Mouse (Mus musculus): ENCODE results near the gene Cpm. TPM values are rescaled to one million over a fixed set of nuclear protein-coding genes. Genes with fewer than 3 reads are reported as not detected.

Gene Cpm
- total and polyA plus RNA-seq, 3 experiments = 0.04 to 0.31 (median 0.17) TPM

DNA sequence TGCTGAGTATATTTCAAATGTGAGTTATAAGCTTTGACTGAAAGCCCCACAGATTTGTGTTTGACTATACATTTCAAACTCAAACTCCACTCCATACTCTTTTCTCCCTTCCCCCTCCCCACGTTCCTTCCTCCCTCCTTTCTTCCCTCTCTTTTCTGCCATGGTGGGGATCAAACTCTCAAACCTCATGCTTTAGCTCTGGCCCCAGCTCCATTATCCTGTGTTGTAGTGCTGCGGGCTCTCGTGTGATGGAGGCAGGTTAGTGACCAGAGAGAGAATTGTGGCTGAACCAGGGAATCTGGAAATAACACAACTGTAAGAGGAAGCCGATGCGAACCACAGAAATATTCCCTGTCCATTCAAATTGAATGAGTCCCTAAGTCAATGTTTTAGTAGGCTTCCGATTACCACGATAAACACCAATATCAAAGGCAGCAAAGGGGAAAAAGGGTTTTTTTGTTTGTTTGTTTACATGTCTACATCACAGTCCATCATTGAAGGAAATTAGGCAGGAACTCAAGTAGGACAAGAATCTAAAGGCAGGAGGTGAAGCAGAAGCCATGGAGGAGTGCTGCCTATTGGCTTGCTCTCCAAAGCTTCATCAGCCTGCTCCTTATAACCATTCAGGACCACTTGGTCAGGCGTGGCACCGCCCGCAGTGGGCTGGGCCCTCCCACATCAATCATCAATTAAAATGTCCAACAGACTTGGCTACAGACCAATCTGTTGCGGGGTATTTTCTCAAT, 48.1 kb upstream of the Cpm start:
- H3K9me3 ChIP-seq (replicated peaks; ENCODE audit: low read length) = peaks cover 3% of the 10 kb centered on the region
- no peak for DNase-seq (ENCODE audit: extremely low read depth)
- no peaks in the 10 kb centered on the region for H3K36me3 ChIP-seq (replicated peaks in 1 of 2; ENCODE audit: control insufficient read depth in 1 of 2, insufficient read depth in 1 of 2, low read length in 1 of 2)
- H3K9ac ChIP-seq (ENCODE audit: insufficient read depth, low read depth) = no peak overlapping the region
- H3K27ac ChIP-seq (ENCODE audit: insufficient read depth, low read depth) = no peak overlapping the region
- no peak for TF ChIP-seq JUND (conservative IDR thresholded peaks at IDR 0.05; ENCODE audit: low read depth, low read length)
- no peak for TF ChIP-seq NELFE (IDR thresholded peaks at IDR 0.05; ENCODE audit: low read depth, low read length)
- TF ChIP-seq KAT2A (IDR thresholded peaks at IDR 0.05; ENCODE audit: insufficient replicate concordance, low read length) = no peak
- no peak for TF ChIP-seq EP300 (IDR thresholded peaks at IDR 0.05; ENCODE audit: low read length)
- TF ChIP-seq ZMIZ1 (IDR thresholded peaks at IDR 0.05; ENCODE audit: low read depth, low read length) = no peak
- 0 out of 4 replicates have a peak, but pooled peaks cover 0 to 4% of the 10 kb centered on the region in 2 experiments for H3K4me1 ChIP-seq (ENCODE audit: control insufficient read depth in 1 of 2, insufficient read depth in 2 of 2)
- no peak overlapping the region for H3K4me3 ChIP-seq (replicated peaks in 1 of 3; ENCODE audit: low read depth in 2 of 3, low read length in 2 of 3, poor library complexity in 1 of 3)
- H3K27me3 ChIP-seq (replicated peaks) = no peaks in the 10 kb centered on the region
- H3K4me2 ChIP-seq (ENCODE audit: insufficient read depth, low read depth, poor library complexity, severe bottlenecking) = no peak overlapping the region
- in situ Hi-C loops (cut with MboI; ENCODE audit: low pct_ligation_motif_present, low pct_unique_long_range_greater_than_20kb, low sequenced_read_pairs) (no loop called here), dilution Hi-C loops (cut with MboI; ENCODE audit: extremely low pct_ligation_motif_present, extremely low pct_unique_long_range_greater_than_20kb, low sequenced_read_pairs) (no loop called here)
- H3K79me2 ChIP-seq (replicated peaks; ENCODE audit: control insufficient read depth, extremely low read depth, insufficient read depth, poor library complexity, severe bottlenecking) = no peaks in the 10 kb centered on the region

DNA sequence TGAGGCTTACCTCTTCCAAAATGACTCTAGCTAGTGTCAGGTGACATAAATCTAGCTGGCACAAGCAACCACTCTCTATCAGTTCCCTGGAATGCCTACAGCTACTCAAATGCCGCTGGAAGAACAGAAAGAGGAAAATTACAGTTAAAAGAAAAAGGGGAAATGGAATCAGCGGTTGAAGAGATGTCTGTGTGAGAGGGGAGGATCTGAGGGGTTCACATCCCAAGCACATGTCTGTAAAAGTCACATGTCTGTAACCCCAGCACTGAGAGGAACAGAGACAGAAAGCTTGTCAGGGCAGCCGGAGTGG, 47.6 kb upstream of the Cpm start:
- in situ Hi-C loops (cut with MboI; ENCODE audit: low pct_ligation_motif_present, low pct_unique_long_range_greater_than_20kb, low sequenced_read_pairs) = no loop called here

More for the DNA sequence above, 47.6 kb upstream of the Cpm start:
- Histone ChIP-seq H3K4me2 (ENCODE audit: insufficient read depth, low read depth, poor library complexity, severe bottlenecking) (no peak overlapping the region), H3K27me3 (replicated peaks) (no peaks in the 10 kb centered on the region), H3K9ac (ENCODE audit: insufficient read depth, low read depth) (no peak overlapping the region), H3K4me3 (replicated peaks in 1 of 3; ENCODE audit: low read depth in 2 of 3, low read length in 2 of 3, poor library complexity in 1 of 3) (no peak overlapping the region), H3K27ac (ENCODE audit: insufficient read depth, low read depth) (no peak overlapping the region), H3K36me3 (replicated peaks in 1 of 2; ENCODE audit: control insufficient read depth in 1 of 2, insufficient read depth in 1 of 2, low read length in 1 of 2) (no peaks in the 10 kb centered on the region), H3K79me2 (replicated peaks; ENCODE audit: control insufficient read depth, extremely low read depth, insufficient read depth, poor library complexity, severe bottlenecking) (no peaks in the 10 kb centered on the region), H3K4me1 (ENCODE audit: control insufficient read depth in 1 of 2, insufficient read depth in 2 of 2) (0 out of 4 replicates have a peak, but pooled peaks cover 0 to 4% of the 10 kb centered on the region in 2 experiments), H3K9me3 (replicated peaks; ENCODE audit: low read length) (peaks cover 3% of the 10 kb centered on the region)
- no peak for DNase-seq (ENCODE audit: extremely low read depth)
- no peak for TF ChIP-seq RCOR1 (conservative IDR thresholded peaks at IDR 0.05; ENCODE audit: low read depth, low read length)
- TF ChIP-seq ZC3H11A (IDR thresholded peaks at IDR 0.05; ENCODE audit: low read depth, low read length) = no peak
- TF ChIP-seq CTCF (conservative IDR thresholded peaks at IDR 0.05 in 1 of 2, IDR thresholded peaks at IDR 0.05 in 1 of 2; ENCODE audit: low read depth in 2 of 2, low read length in 2 of 2) = no peak
- no peak for TF ChIP-seq IRF4 (IDR thresholded peaks at IDR 0.05; ENCODE audit: low read depth, low read length)
- no peak for TF ChIP-seq SMC3 (IDR thresholded peaks at IDR 0.05; ENCODE audit: low read depth, low read length)
- TF ChIP-seq HCFC1 (IDR thresholded peaks at IDR 0.05; ENCODE audit: low read depth, low read length) = no peak
- no peak for TF ChIP-seq KAT2A (IDR thresholded peaks at IDR 0.05; ENCODE audit: insufficient replicate concordance, low read length)
- no peak for TF ChIP-seq ZNF384 (IDR thresholded peaks at IDR 0.05; ENCODE audit: low read depth, low read length)
- no peak for TF ChIP-seq RAD21 (IDR thresholded peaks at IDR 0.05; ENCODE audit: low read depth, low read length)
- no peak for TF ChIP-seq SIN3A (IDR thresholded peaks at IDR 0.05; ENCODE audit: low read length)
- TF ChIP-seq MYC (IDR thresholded peaks at IDR 0.05; ENCODE audit: low read depth, low read length) = no peak
- no peak for TF ChIP-seq JUND (conservative IDR thresholded peaks at IDR 0.05; ENCODE audit: low read depth, low read length)
- TF ChIP-seq MAZ (IDR thresholded peaks at IDR 0.05; ENCODE audit: low read depth, low read length) = no peak
- TF ChIP-seq ZKSCAN1 (IDR thresholded peaks at IDR 0.05; ENCODE audit: borderline replicate concordance, low read depth, low read length) = no peak
- no peak for TF ChIP-seq MAFK (IDR thresholded peaks at IDR 0.05; ENCODE audit: insufficient replicate concordance, low read length)
- no peak for TF ChIP-seq E2F4 (IDR thresholded peaks at IDR 0.05; ENCODE audit: insufficient replicate concordance, low read depth, low read length)
- TF ChIP-seq NELFE (IDR thresholded peaks at IDR 0.05; ENCODE audit: low read depth, low read length) = no peak
- no peak for TF ChIP-seq ZMIZ1 (IDR thresholded peaks at IDR 0.05; ENCODE audit: low read depth, low read length)
- no peak for TF ChIP-seq ETS1 (conservative IDR thresholded peaks at IDR 0.05; ENCODE audit: low read depth, low read length)
- no peak for TF ChIP-seq UBTF (IDR thresholded peaks at IDR 0.05; ENCODE audit: low read depth, low read length)
- dilution Hi-C loops (cut with MboI; ENCODE audit: extremely low pct_ligation_motif_present, extremely low pct_unique_long_range_greater_than_20kb, low sequenced_read_pairs) = no loop called here
